Mouse (Mus musculus) erythroblast, embryonic 14.5 days (primary cell): Measurements from ENCODE around the gene Ror1.

Source experiments
- GATA1 ChIP-seq: IDR thresholded peaks from 2 replicates; pipeline ENCODE4 v1.6.1; 2012; ENCODE audit warnings: low read length, inconsistent platforms, mixed read lengths
- TAL1 ChIP-seq: IDR thresholded peaks from 3 replicates; pipeline ENCODE4 v1.6.1; 2012; ENCODE audit warnings: low read length, inconsistent platforms, mixed read lengths

DNA sequence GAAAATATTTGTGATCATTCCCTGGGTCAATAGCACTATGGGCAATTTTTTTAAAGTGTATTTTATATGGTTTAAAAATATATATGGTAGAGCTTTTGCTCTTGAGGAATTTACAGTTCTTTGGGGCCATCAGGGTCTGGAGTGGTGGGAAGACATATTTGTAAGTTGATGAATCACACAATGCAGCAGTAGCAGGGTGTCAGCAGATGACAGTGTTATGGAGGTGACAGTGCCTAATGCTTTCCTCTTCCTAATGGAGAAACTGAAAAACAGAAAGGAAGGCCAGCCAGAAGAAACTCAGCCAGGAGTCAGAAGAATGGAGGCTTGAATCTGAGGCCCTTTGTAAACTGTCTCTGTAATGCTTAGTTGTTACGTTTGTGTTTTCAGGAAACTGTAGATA is 181.4 kb downstream of the Ror1 start:
- TF ChIP-seq GATA1: no peak
- TF ChIP-seq TAL1: no peak
